14 mouse cellular contexts compared by ENCODE assay signal in genomic region chr13:11545841-11546240, GRCm38 (mm10).
A peak's percentile ranks its signal among the peaks of the same experiment; 100 is the strongest.
DNase-seq lines count a peak whose midpoint lies in the region; ATAC-seq and TF ChIP-seq lines count a peak whose summit lies in the region.
"Had no signal": no experiment of that assay in that cellular context is flagged by ENCODE, and none has a peak within 500 bp of the region (broad histone marks: within the 10 kb centered on the region; RNA-seq: fewer than 3 reads in every experiment).

No protein-coding gene starts in this region.

- peak; percentile 31 for DNase-seq in adrenal gland, postnatal 10 days
- no peak for DNase-seq in adrenal gland, adult 2 months
- DNase-seq in liver = peak; percentile 27
- DNase-seq in liver, embryonic 11.5 days (ENCODE audit: low spot score) = no peak
- DNase-seq in embryo, embryonic 10 days (ENCODE audit: low spot score) = peak; percentile 76
- peak; percentile 78 for DNase-seq in limb, embryonic 14.5 days (ENCODE audit: low spot score)
- no peak for DNase-seq in right cerebral cortex, postnatal 10 days (ENCODE audit: low spot score in 2 of 2)
- DNase-seq in thymus, adult 2 months = no peak
- DNase-seq: lung, postnatal 36 days; spleen, adult 18-20 months had no signal

- no peaks in the 10 kb centered on the region for H3K27me3 ChIP-seq in liver, embryonic 11.5 days (replicated peaks; ENCODE audit: control insufficient read depth, insufficient read depth, low read length)
- no peaks in the 10 kb centered on the region for H3K27me3 ChIP-seq in limb, embryonic 14.5 days (ENCODE audit: control insufficient read depth, insufficient read depth, low read length)
- no peaks in the 10 kb centered on the region for H3K27me3 ChIP-seq in thymus, adult 2 months (ENCODE audit: control insufficient read depth, insufficient read depth, low read length)
- H3K27me3 ChIP-seq: embryonic facial prominence, embryonic 12.5 days; neural tube, embryonic 12.5 days; Patski had no signal

- no peak overlapping the region for H3K4me3 ChIP-seq in liver, embryonic 11.5 days (ENCODE audit: low read depth, low read length)
- H3K4me3 ChIP-seq in limb, embryonic 14.5 days (replicated peaks; ENCODE audit: low read length) = no peak overlapping the region
- no peak overlapping the region for H3K4me3 ChIP-seq in thymus, adult 2 months (ENCODE audit: control insufficient read depth, insufficient read depth, low read length)
- H3K4me3 ChIP-seq: embryonic facial prominence, embryonic 12.5 days; neural tube, embryonic 12.5 days had no signal

- TF ChIP-seq POLR2A in limb, embryonic 14.5 days (IDR thresholded peaks at IDR 0.05; ENCODE audit: borderline replicate concordance, extremely low read depth, insufficient read depth, insufficient read length) = no peak
- TF ChIP-seq POLR2A in thymus, adult 2 months (IDR thresholded peaks at IDR 0.05; ENCODE audit: control insufficient read depth, extremely low read depth, insufficient read depth, low read length, poor library complexity) = no peak

- WGBS in liver, embryonic 11.5 days = 43% methylated on average over 7 of the region's 7 CpGs
- 33% methylated on average over 7 of the region's 7 CpGs for WGBS in limb, embryonic 14.5 days
- 41% methylated on average over 7 of the region's 7 CpGs for WGBS in thymus, adult 2 months

- no peaks in the 10 kb centered on the region for H3K36me3 ChIP-seq in liver, embryonic 11.5 days (ENCODE audit: control insufficient read depth, insufficient read depth, low read length)
- H3K36me3 ChIP-seq in limb, embryonic 14.5 days (ENCODE audit: control insufficient read depth, insufficient read depth, low read length) = no peaks in the 10 kb centered on the region
- no peaks in the 10 kb centered on the region for H3K36me3 ChIP-seq in thymus, adult 2 months (ENCODE audit: control insufficient read depth, insufficient read depth, low read length)
- H3K36me3 ChIP-seq: embryonic facial prominence, embryonic 12.5 days; neural tube, embryonic 12.5 days had no signal

- no peak overlapping the region for H3K4me2 ChIP-seq in liver, embryonic 11.5 days
- no peak overlapping the region for H3K4me2 ChIP-seq in limb, embryonic 14.5 days (replicated peaks; ENCODE audit: low read depth, low read length, severe bottlenecking)
- H3K4me2 ChIP-seq: embryonic facial prominence, embryonic 12.5 days; neural tube, embryonic 12.5 days had no signal

- no peak for TF ChIP-seq CTCF in thymus, adult 2 months (IDR thresholded peaks at IDR 0.05; ENCODE audit: borderline replicate concordance, control insufficient read depth, extremely low read depth, insufficient read depth, low read length, poor library complexity)

- no peaks in the 10 kb centered on the region for H3K4me1 ChIP-seq in liver, embryonic 11.5 days (replicated peaks; ENCODE audit: control insufficient read depth, insufficient read depth, low read length)
- no peaks in the 10 kb centered on the region for H3K4me1 ChIP-seq in limb, embryonic 14.5 days (ENCODE audit: control insufficient read depth, insufficient read depth, low read length)
- no peaks in the 10 kb centered on the region for H3K4me1 ChIP-seq in thymus, adult 2 months (replicated peaks; ENCODE audit: control insufficient read depth, insufficient read depth, low read length)
- H3K4me1 ChIP-seq: embryonic facial prominence, embryonic 12.5 days; neural tube, embryonic 12.5 days had no signal

- no peaks in the 10 kb centered on the region for H3K9me3 ChIP-seq in liver, embryonic 11.5 days (ENCODE audit: control insufficient read depth, low read length)
- H3K9me3 ChIP-seq in limb, embryonic 14.5 days (ENCODE audit: control insufficient read depth, low read length) = no peaks in the 10 kb centered on the region
- H3K9me3 ChIP-seq: embryonic facial prominence, embryonic 12.5 days; neural tube, embryonic 12.5 days had no signal

- no peak overlapping the region for H3K27ac ChIP-seq in liver, embryonic 11.5 days (ENCODE audit: low read depth, low read length)
- no peak overlapping the region for H3K27ac ChIP-seq in limb, embryonic 14.5 days (replicated peaks; ENCODE audit: low read depth, low read length)
- H3K27ac ChIP-seq in thymus, adult 2 months (ENCODE audit: control insufficient read depth, insufficient read depth, low read length) = no peak overlapping the region
- H3K27ac ChIP-seq: embryonic facial prominence, embryonic 12.5 days; hindbrain, postnatal 0 days; neural tube, embryonic 12.5 days had no signal

- no peak overlapping the region for H3K9ac ChIP-seq in liver, embryonic 11.5 days (ENCODE audit: low read depth, low read length)
- no peak overlapping the region for H3K9ac ChIP-seq in limb, embryonic 14.5 days (ENCODE audit: low read depth, low read length, severe bottlenecking)
- H3K9ac ChIP-seq: embryonic facial prominence, embryonic 12.5 days; neural tube, embryonic 12.5 days had no signal

- ATAC-seq in liver, embryonic 11.5 days (replicated peaks; ENCODE audit: low FRiP score) = no peak
- ATAC-seq in limb, embryonic 14.5 days (ENCODE audit: low FRiP score, low read depth) = no peak
- ATAC-seq: hindbrain, postnatal 0 days; Patski had no signal

Comparison
In these comparisons a context has a peak if more than half of its experiments do, and no peak if none do; other contexts are left out.
1. DNase-seq: peak in adrenal gland, postnatal 10 days (single experiment), liver (single experiment), embryo, embryonic 10 days (single experiment) and limb, embryonic 14.5 days (single experiment); none in adrenal gland, adult 2 months (single experiment), liver, embryonic 11.5 days (single experiment), right cerebral cortex, postnatal 10 days (0 of 2) and thymus, adult 2 months (single experiment).